Mouse (Mus musculus) hindbrain, postnatal 0 days (tissue): ENCODE measurements around the gene Kalrn. TPM values are rescaled to one million over a fixed set of nuclear protein-coding genes. Genes with fewer than 3 reads are reported as not detected.
A peak's percentile ranks its signal among the peaks of the same experiment; 100 is the strongest.

Experiments
- ATAC-seq: fragments of 200-750 bp; cut with Nextera tagmentation; 2 replicates; pipeline ENCODE4 v1.8.0; 2017; ENCODE audit warnings: mild to moderate bottlenecking, moderate TSS enrichment, moderate library complexity
- DNase-seq: peaks from one replicate; pipeline ENCODE4 v3.0.0-alpha.2; 2015; ENCODE audit warnings: low spot score
- H3K27ac ChIP-seq: fragments of 300-500 bp; sonication (generic); 2 replicates; pipeline ENCODE4 v1.5.1; 2014; ENCODE audit warnings: mild to moderate bottlenecking
- H3K27me3 ChIP-seq: fragments of 300-500 bp; sonication (generic); 2 replicates; pipeline ENCODE4 v1.6.1; 2014; ENCODE audit warnings: low read length, mixed read lengths; ENCODE audit not compliant: insufficient read depth
- H3K36me3 ChIP-seq: fragments of 300-500 bp; sonication (generic); 2 replicates; pipeline ENCODE4 v1.6.1; 2014; ENCODE audit warnings: low read length, mixed read lengths; ENCODE audit not compliant: insufficient read depth
- H3K4me1 ChIP-seq: fragments of 300-500 bp; sonication (generic); 2 replicates; pipeline ENCODE4 v1.6.1; 2014; ENCODE audit warnings: antibody characterized with exemption, low read length, mixed read lengths; ENCODE audit not compliant: insufficient read depth
- H3K4me2 ChIP-seq: fragments of 300-500 bp; sonication (generic); 2 replicates; pipeline ENCODE4 v1.6.1; 2014; ENCODE audit warnings: low read depth, mild to moderate bottlenecking, low read length, moderate library complexity, mixed read lengths
- H3K4me3 ChIP-seq: fragments of 300-500 bp; sonication (generic); 2 replicates; pipeline ENCODE4 v1.5.1; 2014; ENCODE audit warnings: low read length
- H3K9ac ChIP-seq: fragments of 300-500 bp; sonication (generic); replicated peaks from 2 replicates; pipeline ENCODE4 v1.6.1; 2014; ENCODE audit warnings: mild to moderate bottlenecking, low read length, moderate library complexity, mixed read lengths
- H3K9me3 ChIP-seq: fragments of 300-500 bp; sonication (generic); 2 replicates; pipeline ENCODE4 v1.6.1; 2016; ENCODE audit warnings: low read length, mixed read lengths
- CTCF ChIP-seq: IDR thresholded peaks from 2 replicates; pipeline ENCODE4 v1.5.1; 2016; ENCODE audit warnings: antibody characterized with exemption, control low read depth, low read depth
- WGBS: fragments of 180-500 bp; shearing (Covaris S2); extraction: QIAGEN DNeasy Blood & Tissue Kit; methylation state at CpG from one replicate; pipeline ENCODE4 v1.1.7; 2014; 5-methylcytosine and 5-hydroxymethylcytosine counted together
- polyA plus RNA-seq: library from polyadenylated mRNA; unstranded; fragments of >200 nt; fragmentation: Nextera tagmentation; extraction: Ambion mirVana; gene quantifications from 2 replicates; pipeline ENCODE4 v1.2.1, GENCODE M21; 2015
- total RNA-seq: library from RNA; depleted of rRNA; stranded (reverse); fragments of >200 nt; gene quantifications from 2 replicates; pipeline ENCODE4 v1.2.3, GENCODE M21; 2014

Kalrn gene
- total and polyA plus RNA-seq, 2 experiments from 2014 or later, result 17.0 to 107 TPM

DNA sequence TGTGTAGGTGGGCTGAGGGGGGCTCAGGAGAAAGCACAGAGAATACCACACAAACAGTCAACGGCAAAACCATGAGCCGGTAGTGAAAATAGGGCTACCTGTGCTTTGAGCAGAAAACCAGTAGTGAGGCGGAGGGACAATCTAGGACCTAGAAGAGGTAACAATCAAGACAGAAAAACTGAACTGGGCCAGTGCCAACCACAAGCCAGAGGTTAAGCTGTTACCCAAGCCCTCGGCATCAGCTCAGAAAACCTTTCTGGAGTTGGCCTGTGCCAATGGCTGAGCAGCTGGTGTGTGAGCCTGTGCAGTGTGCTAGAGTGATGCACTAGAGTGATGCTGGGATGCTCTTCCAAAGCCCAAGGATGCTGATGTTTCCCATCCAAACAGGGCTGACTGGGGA, 248.2 kb downstream of the Kalrn start:
- DNase-seq, result no peak
- Histone ChIP-seq H3K27me3 (no peaks in the 10 kb centered on the region), H3K4me2 (no peak overlapping the region), H3K36me3 (no peaks in the 10 kb centered on the region), H3K9me3 (no peaks in the 10 kb centered on the region), H3K4me1 (peaks cover 10% of the 10 kb centered on the region), H3K9ac (no peak overlapping the region), H3K27ac (no peak overlapping the region), H3K4me3 (no peak overlapping the region)
- no peak for TF ChIP-seq CTCF
- ATAC-seq, result no peak
- WGBS, result 86% methylated on average over 4 of the region's 4 CpGs

DNA sequence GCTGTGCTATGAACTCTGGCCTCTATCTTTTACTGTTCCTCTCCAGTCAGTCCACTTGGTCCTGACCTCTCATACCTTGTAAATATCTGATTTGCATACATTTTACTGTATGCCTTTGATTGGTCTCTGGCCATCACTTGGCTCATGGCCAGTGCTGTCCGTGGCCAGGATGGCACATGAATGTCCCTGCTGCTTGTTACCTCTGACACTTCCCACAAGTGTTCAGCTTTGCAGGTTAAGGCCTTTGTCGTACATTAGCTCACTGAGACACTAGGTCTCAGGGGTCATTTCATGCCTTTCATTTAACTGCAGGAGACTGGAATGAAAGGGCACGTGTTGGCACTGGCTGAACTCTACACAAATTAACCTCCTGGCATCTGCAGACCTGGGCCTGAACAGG, 248.6 kb downstream of the Kalrn start:
- 45% methylated on average over 3 of the region's 3 CpGs for WGBS
- no peak for TF ChIP-seq CTCF
- Histone ChIP-seq H3K4me3 (no peak overlapping the region), H3K36me3 (no peaks in the 10 kb centered on the region), H3K4me1 (peaks cover 7% of the 10 kb centered on the region; the same call in 1 of the 2 replicates), H3K27ac (no peak overlapping the region), H3K9me3 (no peaks in the 10 kb centered on the region), H3K9ac (no peak overlapping the region), H3K27me3 (no peaks in the 10 kb centered on the region), H3K4me2 (no peak overlapping the region)
- DNase-seq (no peak), ATAC-seq (no peak)

DNA sequence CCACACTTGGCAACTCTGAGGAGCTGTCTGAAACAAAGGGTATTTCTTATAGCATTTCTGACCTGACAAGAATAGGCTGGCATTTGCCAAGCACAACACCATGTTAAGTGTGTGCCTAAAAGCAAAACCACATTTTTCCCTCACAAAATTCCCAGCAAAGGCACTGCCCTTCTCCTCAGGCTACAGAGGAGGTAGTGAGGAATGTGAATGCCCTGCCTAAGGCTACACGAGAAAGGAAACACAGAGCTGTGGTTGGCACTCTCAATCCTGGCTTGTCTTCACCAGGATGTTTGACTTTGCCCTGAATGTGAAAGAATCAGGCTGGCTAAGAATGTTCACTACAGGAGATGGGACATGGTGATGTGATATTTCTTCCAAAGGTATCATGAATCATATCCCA, 249.8 kb downstream of the Kalrn start:
- H3K27ac ChIP-seq, result no peak overlapping the region
- no peaks in the 10 kb centered on the region for H3K9me3 ChIP-seq
- no peak overlapping the region for H3K4me2 ChIP-seq
- ATAC-seq (no peak), DNase-seq (no peak)
- TF ChIP-seq CTCF, result no peak
- no peak overlapping the region for H3K4me3 ChIP-seq
- H3K4me1 ChIP-seq, result peaks cover 7% of the 10 kb centered on the region; the same call in 1 of the 2 replicates
- WGBS, result 70% methylated on average over 1 of the region's 1 CpGs
- no peaks in the 10 kb centered on the region for H3K27me3 ChIP-seq
- H3K36me3 ChIP-seq, result no peaks in the 10 kb centered on the region
- H3K9ac ChIP-seq, result no peak overlapping the region

- H3K4me1 ChIP-seq, result peaks cover 8% of the 10 kb centered on the region; the same call in 1 of the 2 replicates
- 0 out of 2 replicates have a peak overlapping the region, but pooled peaks have one; percentile 11 for H3K27ac ChIP-seq
- H3K4me2 ChIP-seq, result no peak overlapping the region
- H3K9me3 ChIP-seq, result no peaks in the 10 kb centered on the region
- H3K36me3 ChIP-seq, result no peaks in the 10 kb centered on the region
- peak; percentile 91 for TF ChIP-seq CTCF
- ATAC-seq (peak; percentile 88), DNase-seq (peak; percentile 90)
- H3K9ac ChIP-seq, result no peak overlapping the region
- WGBS, result 25% methylated on average over 4 of the region's 4 CpGs
- H3K4me3 ChIP-seq, result no peak overlapping the region
- H3K27me3 ChIP-seq, result no peaks in the 10 kb centered on the region
Observed at GRCm38 (mm10) chr16:34322546-34322945, 250.8 kb downstream of the Kalrn start.

DNA sequence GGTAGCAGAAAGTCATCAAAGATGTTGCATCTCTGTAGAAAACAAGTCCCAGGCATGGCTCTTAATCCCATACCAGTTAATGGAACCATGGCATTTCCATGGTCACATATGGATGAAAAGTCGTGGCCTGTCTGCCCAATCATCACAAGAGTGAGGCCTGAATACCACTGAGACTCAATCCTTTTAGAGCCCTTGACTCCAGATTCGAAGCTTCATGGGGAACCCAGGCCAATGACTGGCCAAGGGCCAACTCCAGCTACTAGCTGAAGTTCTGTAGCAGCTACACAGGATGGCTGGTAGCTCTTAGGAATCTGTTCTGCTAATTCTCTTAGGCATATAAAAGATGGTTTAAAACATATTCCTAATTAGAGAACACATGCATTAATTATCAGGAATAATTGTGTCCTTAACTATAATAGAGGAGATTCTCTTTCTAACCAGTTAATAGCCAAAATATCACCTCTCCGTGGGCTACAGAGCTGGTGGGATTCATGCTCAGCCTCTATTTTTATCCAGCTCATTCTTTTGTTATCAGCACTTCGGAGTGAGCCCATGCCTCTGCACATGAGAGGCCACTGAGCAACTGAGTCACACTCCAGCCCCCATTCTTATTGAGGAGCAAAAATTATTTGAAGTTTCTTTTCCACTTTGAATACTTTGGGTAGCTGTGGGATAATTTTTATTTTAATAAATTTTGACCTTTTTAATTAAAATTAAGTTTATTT, 252.1 kb downstream of the Kalrn start:
- Histone ChIP-seq H3K4me2 (no peak overlapping the region), H3K9me3 (no peaks in the 10 kb centered on the region), H3K9ac (no peak overlapping the region), H3K27ac (no peak overlapping the region), H3K36me3 (no peaks in the 10 kb centered on the region), H3K27me3 (no peaks in the 10 kb centered on the region), H3K4me1 (peaks cover 15% of the 10 kb centered on the region; the same call in 1 of the 2 replicates), H3K4me3 (no peak overlapping the region)
- DNase-seq, result no peak
- no peak for ATAC-seq
- TF ChIP-seq CTCF, result no peak
- WGBS, result 55% methylated on average over 4 of the region's 4 CpGs

GRCm38 (mm10) chr16:34320023-34320800, 253.1 kb downstream of the Kalrn start:
- peaks cover 16% of the 10 kb centered on the region; the same call in 1 of the 2 replicates for H3K4me1 ChIP-seq
- no peak overlapping the region for H3K9ac ChIP-seq
- TF ChIP-seq CTCF, result no peak
- ATAC-seq (no peak), DNase-seq (peak; percentile 21)
- H3K27me3 ChIP-seq, result no peaks in the 10 kb centered on the region
- no peaks in the 10 kb centered on the region for H3K36me3 ChIP-seq
- H3K27ac ChIP-seq, result no peak overlapping the region
- no peaks in the 10 kb centered on the region for H3K9me3 ChIP-seq
- H3K4me2 ChIP-seq, result no peak overlapping the region
- H3K4me3 ChIP-seq, result no peak overlapping the region
- 69% methylated on average over 11 of the region's 11 CpGs for WGBS

- no peaks in the 10 kb centered on the region for H3K36me3 ChIP-seq
- 24% methylated on average over 3 of the region's 3 CpGs for WGBS
- peaks cover 9% of the 10 kb centered on the region; the same call in 1 of the 2 replicates for H3K4me1 ChIP-seq
- no peak for ATAC-seq
- H3K4me2 ChIP-seq, result no peak overlapping the region
- H3K9me3 ChIP-seq, result no peaks in the 10 kb centered on the region
- no peaks in the 10 kb centered on the region for H3K27me3 ChIP-seq
- H3K9ac ChIP-seq, result no peak overlapping the region
- no peak overlapping the region for H3K4me3 ChIP-seq
- no peak for DNase-seq
- TF ChIP-seq CTCF, result no peak
- H3K27ac ChIP-seq, result no peak overlapping the region
Observed at GRCm38 (mm10) chr16:34317110-34317509, 256.2 kb downstream of the Kalrn start.
